Mouse (Mus musculus) spleen, embryonic (tissue): ENCODE results near the gene Gak.
"Not testable (repeated sequence)": the region's sequence is repeated elsewhere in the genome, so short reads cannot be mapped to it uniquely, and the experiment has no call there.

Experiments
- CTCF ChIA-PET: fragments of 350-600 bp; sonication (Branson Sonifier 250); formaldehyde crosslinking; loops from one replicate; lab custom pipeline; 2022; lab: Charles Lee

Gak gene

GRCm38 (mm10) chr5:108657406-108657805 lies 27.9 kb upstream of the Gak start:
- CTCF ChIA-PET: no interaction called here

GRCm38 (mm10) chr5:108655891-108656650 lies 26.5 kb upstream of the Gak start:
- CTCF ChIA-PET: no interaction called here

DNA sequence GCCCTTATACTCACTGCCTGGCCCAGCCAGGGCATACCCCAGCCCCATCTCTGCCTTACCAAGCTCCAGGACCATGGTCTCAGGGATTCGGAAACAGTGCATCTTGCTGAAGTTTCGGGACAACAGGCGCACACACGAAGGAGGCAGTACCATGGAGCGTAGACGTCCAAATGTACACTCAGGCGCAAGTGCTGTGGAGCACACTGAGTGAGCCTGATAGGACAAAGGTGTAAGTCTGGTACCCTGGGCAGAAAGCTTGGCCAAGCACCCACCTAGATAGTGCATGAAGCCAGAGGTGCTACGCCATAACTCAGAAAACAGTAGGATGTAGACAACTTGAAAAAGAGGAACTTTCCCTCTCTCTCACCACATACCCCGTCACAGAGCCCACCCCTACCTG lies 25.8 kb upstream of the Gak start:
- CTCF ChIA-PET: interaction anchor here (0.5 kb wide), 1 partner anchor 173 kb away, joined by 3 read pairs; no protein-coding TSS in a partner anchor

DNA sequence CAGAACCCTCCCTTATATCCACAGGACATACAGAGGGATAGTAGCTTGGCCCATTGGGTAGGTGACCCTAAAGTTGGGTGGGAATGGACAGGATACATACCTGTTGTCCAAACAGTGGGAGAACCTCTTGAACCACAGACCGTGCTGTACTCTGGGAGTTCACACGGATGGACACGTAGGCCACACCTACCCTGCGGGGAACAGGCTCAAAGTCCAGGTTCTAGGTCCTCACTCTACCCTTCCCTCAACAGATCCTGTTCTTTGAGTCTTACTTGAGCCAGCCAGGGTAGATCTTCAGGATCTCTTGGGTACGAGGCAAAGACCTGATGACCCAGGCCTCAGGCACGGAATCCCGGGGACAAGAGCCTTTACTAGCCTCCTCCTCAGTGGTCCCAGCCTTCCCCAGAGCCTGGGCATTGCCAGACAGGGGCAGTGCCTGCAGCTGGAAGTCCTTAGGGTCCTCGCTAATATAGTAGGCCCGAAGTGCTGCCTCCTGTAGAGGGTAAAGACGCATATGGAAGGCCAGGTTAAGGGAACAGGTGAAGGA lies 25.0 kb upstream of the Gak start:
- CTCF ChIA-PET: no interaction called here

DNA sequence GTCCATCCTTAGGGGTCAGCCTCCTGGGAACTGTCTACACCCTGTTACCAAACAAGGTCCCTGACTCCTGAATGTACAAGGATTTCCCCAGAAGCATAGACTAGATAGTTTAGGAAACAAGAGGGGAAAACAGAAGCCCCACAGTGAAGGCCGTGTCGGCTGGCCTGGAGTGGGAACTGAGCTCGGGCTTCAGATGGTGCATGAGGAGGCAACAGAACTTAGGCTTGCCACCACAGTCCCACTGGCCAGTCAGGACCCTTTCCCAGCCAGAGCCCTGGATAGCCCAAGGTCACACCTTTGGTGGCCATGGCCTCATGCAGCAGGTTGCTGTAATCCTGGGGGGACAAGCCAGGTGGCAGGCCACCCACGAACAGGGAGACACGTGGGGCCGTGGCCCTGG lies 23.8 kb upstream of the Gak start:
- CTCF ChIA-PET: no interaction called here

- CTCF ChIA-PET: interaction anchor here (0.5 to 0.7 kb wide), 2 partner anchors 215 to 340 kb away, joined by 3 to 7 read pairs; no protein-coding TSS in a partner anchor
Measured at GRCm38 (mm10) chr5:108651823-108652222, 22.3 kb upstream of the Gak start.

DNA sequence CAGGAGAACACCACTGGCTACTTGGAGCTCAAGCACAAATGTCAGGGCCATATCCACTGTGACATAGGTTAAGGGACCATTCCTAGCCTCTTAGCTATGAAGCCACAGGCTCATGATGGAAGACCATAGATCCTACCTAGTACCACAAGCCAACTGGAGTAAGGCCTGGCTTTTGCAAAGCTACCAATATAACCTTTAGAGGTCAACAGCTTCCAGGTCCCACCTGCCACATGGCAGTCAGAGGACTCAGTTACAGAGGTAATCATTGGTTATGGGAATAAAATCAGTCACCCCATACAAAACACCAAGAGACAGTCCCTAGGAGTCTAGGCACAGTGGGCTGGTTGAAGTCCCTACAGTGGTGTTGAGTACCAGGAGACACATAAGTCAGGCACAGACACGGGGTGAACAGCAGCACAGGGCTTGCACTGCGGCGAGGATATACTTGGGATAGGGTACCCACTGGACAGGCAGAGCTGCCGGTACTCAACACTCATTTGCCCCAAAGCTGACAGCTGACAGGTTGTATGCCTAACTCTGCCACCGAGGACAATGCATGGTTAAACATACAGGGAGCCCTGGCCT lies 21.7 kb upstream of the Gak start:
- CTCF ChIA-PET: interaction anchor here (0.5 to 1.1 kb wide), 3 partner anchors 9 to 340 kb away, joined by 3 to 7 read pairs (median 5); partner anchors contain the start of gene Idua

GRCm38 (mm10) chr5:108650341-108650740 lies 20.8 kb upstream of the Gak start:
- CTCF ChIA-PET: interaction anchor here (1.1 kb wide), 1 partner anchor 10 kb away, joined by 5 read pairs; the partner anchor contains the start of gene Idua

DNA sequence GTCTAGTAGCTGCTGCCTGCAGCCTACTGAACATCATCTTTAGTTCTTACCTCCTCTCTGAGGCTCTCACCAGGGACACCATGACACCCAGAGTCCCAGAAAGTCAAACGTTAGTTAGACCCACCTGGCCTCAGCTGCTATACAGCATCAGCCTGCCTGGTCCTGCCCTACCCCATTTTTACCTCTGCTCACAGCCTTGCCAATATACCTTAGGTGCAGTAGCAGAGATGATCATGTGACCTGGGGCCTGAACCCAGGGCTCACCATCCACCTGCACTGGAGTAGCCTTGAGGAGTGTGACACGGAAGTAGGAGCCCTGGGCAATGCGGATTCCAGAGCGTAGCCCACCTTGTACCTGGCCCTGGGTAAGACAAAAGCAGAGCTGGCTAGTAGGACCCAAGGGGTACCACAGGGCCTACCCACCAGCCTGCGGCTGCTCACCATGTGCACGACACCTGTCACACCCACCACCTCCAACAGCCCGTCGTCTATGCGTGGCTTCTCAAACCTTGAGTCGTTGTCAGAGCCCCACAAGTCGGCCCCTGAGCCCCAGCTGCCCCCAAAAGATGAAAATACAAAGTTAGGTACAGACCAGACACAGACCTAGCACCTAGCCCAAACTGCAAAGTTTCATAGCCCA lies 19.5 kb upstream of the Gak start:
- CTCF ChIA-PET: no interaction called here

DNA sequence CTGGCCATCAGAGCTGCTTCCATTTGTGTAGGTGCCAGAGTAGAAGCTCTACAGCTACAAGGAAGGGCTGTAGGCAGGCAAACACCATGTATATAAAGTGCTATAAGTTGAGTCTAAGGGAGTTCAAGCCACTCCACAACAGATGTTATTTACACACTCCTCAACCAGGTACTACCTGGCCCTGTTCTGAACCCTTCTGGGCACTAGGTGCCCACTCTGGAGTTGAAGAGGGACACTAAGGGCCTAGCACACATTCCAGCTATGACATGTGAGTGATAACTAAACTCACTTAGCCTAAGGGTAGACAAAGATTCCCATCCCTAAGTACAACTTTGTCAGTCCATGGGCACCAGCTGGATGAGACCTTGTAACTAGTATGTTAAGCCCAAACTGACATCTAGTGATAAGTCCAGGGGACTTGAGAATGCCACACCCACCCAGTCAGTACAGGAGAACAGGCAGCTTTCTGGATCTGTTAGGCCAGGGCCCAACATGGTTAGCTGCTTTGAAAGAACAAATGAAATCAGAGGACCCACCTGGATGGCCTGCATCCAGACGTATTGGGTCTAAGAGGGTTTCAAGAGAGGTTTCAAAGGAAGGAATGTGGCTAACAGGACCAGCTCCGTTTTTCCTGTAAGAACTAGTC lies 18.4 kb upstream of the Gak start:
- CTCF ChIA-PET: no interaction called here

DNA sequence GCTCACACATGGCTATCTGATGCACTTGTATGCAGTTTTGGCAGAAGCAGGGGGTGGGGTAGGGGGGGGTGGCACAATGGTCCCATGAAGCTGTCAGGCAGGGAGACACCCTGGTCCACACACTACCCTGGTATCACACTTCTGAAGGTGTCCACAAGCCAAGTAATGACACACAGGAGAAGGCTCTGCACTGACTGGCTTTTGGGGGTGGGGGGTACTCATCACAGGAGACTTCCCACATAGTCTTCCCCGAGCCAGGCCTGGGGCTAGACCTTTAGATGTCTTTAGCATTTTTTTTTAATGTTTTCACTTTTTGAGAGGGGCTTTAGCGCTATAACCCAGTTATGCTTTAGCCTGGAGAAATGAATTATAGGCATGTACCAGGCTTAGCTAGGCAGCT lies 17.8 kb upstream of the Gak start:
- CTCF ChIA-PET: no interaction called here

- CTCF ChIA-PET: no interaction called here
Measured at GRCm38 (mm10) chr5:108646343-108646660, 16.7 kb upstream of the Gak start.

- CTCF ChIA-PET: no interaction called here
Measured at GRCm38 (mm10) chr5:108645651-108646342, 16.2 kb upstream of the Gak start.

DNA sequence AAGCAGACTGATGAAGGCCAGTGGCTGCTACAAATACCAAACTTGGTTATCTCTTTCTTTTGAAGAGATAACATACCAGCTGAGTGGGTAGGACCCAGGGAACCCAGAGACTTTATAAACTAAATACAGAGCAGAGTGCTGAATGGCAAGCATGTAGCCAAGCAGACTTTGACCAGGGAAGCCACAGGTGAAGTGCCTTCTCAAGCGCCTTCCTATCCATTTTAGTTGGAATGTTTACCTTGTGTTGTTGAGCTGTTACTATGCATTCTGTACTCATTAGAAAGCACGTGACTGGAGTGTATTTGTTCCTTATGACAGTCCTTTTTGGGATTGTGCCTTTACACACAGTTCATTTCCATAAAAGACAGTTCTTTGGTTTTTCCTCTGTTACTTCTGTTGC lies 14.1 kb upstream of the Gak start:
- CTCF ChIA-PET: no interaction called here

GRCm38 (mm10) chr5:108636172-108636571 lies 6.6 kb upstream of the Gak start:
- CTCF ChIA-PET: no interaction called here

DNA sequence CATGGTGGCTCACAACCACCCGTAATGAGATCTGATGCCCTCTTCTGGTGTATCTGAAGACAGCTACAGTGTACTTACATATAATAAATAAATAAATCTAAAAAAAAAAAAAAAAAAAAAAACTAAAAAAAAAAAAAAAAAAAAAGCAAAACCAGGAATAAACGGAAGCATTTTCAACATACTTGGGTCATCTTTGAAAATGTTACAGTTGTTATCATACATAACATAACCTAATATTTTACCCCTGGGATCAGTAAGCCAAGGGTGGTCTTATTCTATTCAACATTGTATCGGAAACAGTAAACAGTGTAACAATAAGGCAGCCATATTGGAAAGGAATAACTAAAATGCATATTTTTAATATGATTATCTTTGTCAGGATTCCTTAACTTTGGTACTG lies 4.5 kb upstream of the Gak start:
- CTCF ChIA-PET: not testable (repeated sequence)

- CTCF ChIA-PET: no interaction called here
Measured at GRCm38 (mm10) chr5:108633676-108634075, 4.1 kb upstream of the Gak start.

- CTCF ChIA-PET: interaction anchor here (1.0 kb wide), 1 partner anchor 32 kb away, joined by 3 read pairs; no protein-coding TSS in a partner anchor
Measured at GRCm38 (mm10) chr5:108628891-108629633, 493 bp downstream of the Gak start.

GRCm38 (mm10) chr5:108626050-108626660 lies 3.4 kb downstream of the Gak start:
- CTCF ChIA-PET: no interaction called here

DNA sequence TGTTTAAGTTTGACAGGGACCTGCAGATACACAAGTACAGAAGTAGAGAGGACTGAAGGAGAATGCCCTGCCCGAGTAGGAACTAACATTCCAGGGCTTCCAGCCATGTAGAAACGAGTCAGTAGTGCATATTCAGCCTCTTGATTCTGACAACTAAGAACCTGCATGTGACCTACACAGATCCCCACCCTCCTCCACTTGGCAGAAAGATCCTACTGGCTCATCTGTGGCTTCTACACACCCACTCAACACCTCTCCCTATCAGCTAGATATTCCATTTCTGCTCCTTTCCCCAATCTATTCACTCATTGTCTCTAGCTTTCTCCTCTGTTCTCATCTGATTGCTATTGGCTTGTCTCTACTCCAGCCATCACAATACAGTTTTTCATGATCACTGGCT lies 7.7 kb downstream of the Gak start:
- CTCF ChIA-PET: interaction anchor here (0.5 kb wide), 1 partner anchor 710 kb away, joined by 6 read pairs; no protein-coding TSS in a partner anchor
